Mouse (Mus musculus) thymus, adult 2 months (tissue): ENCODE measurements around the gene Cubn. TPM values are rescaled to one million over a fixed set of nuclear protein-coding genes. Genes with fewer than 3 reads are reported as not detected.

Source experiments
- DNase-seq: peaks from one replicate; pipeline ENCODE4 v3.0.0; 2021
- H3K27ac ChIP-seq: fragments of 200-500 bp; 2 replicates; pipeline ENCODE4 v1.5.1; 2012; ENCODE audit warnings: low read length, control low read depth; ENCODE audit not compliant: control insufficient read depth, insufficient read depth
- H3K27me3 ChIP-seq: fragments of 200-500 bp; 2 replicates; pipeline ENCODE4 v1.6.1; 2012; ENCODE audit warnings: mild to moderate bottlenecking, low read length, moderate library complexity, mixed read lengths; ENCODE audit not compliant: control insufficient read depth, insufficient read depth
- H3K36me3 ChIP-seq: fragments of 200-500 bp; 2 replicates; pipeline ENCODE4 v1.6.1; 2012; ENCODE audit warnings: mild to moderate bottlenecking, low read length, moderate library complexity; ENCODE audit not compliant: control insufficient read depth, insufficient read depth
- H3K4me1 ChIP-seq: fragments of 200-500 bp; replicated peaks from 2 replicates; pipeline ENCODE4 v1.6.1; 2012; ENCODE audit warnings: low read length; ENCODE audit not compliant: control insufficient read depth, insufficient read depth
- H3K4me3 ChIP-seq: fragments of 200-500 bp; 2 replicates; pipeline ENCODE4 v1.5.1; 2012; ENCODE audit warnings: mild to moderate bottlenecking, low read length, control low read depth, moderate library complexity; ENCODE audit not compliant: control insufficient read depth, insufficient read depth
- CTCF ChIP-seq: fragments of 200-500 bp; IDR thresholded peaks from 2 replicates; pipeline ENCODE4 v1.5.1; 2012; ENCODE audit warnings: mild to moderate bottlenecking, control low read depth, low read length, moderate library complexity, borderline replicate concordance; ENCODE audit not compliant: control insufficient read depth, poor library complexity, insufficient read depth; ENCODE audit errors: extremely low read depth
- POLR2A ChIP-seq: fragments of 200-500 bp; IDR thresholded peaks from 2 replicates; pipeline ENCODE4 v1.6.1; 2012; ENCODE audit warnings: mild to moderate bottlenecking, low read length, control low read depth, moderate library complexity; ENCODE audit not compliant: control insufficient read depth, poor library complexity, insufficient read depth; ENCODE audit errors: extremely low read depth
- WGBS: fragments of 180-500 bp; shearing (Covaris S2); methylation state at CpG from one replicate; pipeline ENCODE4 v1.1.7; 2018; 5-methylcytosine and 5-hydroxymethylcytosine counted together
- polyA plus RNA-seq: library from polyadenylated mRNA; depleted of rRNA; stranded (reverse); fragments of >200 nt; gene quantifications from 2 replicates; pipeline ENCODE4 v1.2.3, GENCODE M21; 2012

Gene Cubn
- polyA plus RNA-seq, 1 experiment = 0.05 TPM

DNA sequence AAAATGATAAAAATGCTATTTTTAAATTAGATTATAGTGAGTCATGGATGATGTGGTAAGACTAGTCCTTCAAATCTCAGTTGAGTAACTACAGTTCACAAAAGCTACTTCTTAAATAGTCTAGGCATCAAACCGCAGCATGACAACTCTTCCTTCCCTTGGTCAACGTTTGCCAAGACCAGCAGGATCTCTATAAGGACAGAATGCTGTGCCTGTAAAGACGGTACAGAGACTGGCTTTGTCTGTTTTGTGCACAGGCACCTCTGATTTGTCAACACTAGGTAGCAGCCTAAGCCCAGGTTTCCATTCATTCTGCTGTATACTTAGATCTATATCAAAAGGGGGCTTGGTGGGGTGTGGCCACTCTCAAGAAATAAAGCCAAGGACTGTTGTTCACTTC, 192.6 kb downstream of the Cubn start:
- DNase-seq = peak; percentile 16
- TF ChIP-seq POLR2A (no peak), CTCF (no peak)
- Histone ChIP-seq H3K36me3 (no peaks in the 10 kb centered on the region), H3K27ac (no peak overlapping the region), H3K4me3 (no peak overlapping the region), H3K4me1 (no peaks in the 10 kb centered on the region), H3K27me3 (no peaks in the 10 kb centered on the region)
- 32% methylated on average over 3 of the region's 3 CpGs for WGBS

DNA sequence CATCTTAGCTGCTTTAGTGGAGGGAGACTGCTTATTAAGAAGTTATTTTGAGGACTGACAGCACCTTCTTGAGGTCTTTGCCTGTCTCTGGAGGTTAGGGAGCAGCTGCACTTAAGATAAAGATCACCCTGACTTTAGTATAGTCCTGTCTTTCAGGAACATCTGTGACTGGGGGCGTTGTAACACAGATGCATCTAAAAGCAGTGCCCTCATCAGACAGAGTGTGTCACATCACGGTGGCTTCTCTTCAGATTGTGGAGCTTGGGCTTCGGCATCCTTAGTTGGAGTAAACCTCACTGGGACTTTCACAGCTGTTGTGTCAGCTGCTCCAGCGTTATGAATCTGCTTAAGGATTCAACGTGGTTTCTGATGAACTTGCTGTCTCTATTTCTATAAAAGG, 193.9 kb downstream of the Cubn start:
- TF ChIP-seq POLR2A (no peak), CTCF (no peak)
- DNase-seq = peak; percentile 19
- Histone ChIP-seq H3K4me1 (no peaks in the 10 kb centered on the region), H3K27ac (no peak overlapping the region), H3K36me3 (no peaks in the 10 kb centered on the region), H3K4me3 (no peak overlapping the region), H3K27me3 (no peaks in the 10 kb centered on the region)
- 7% methylated on average over 5 of the region's 5 CpGs for WGBS

DNA sequence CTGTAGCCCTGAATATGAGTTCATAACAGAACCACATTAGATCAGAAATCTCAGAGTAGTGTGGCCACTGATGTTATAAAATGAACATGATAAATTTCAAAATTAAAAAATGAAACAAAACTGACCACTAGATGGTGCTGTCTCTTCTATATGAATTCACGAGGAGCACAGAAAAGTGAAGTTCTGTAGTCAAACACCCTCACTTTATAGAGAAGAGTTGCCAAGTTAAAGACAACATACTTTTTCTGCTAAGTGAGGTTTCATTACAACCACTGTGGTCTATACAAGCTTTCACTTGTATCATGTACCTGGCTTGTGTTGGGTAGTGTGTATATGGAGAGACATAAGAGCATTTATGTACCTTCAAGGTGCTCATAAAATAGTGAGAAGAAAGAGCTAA, 201.0 kb downstream of the Cubn start:
- WGBS = 2% methylated on average over 1 of the region's 1 CpGs
- DNase-seq = no peak
- Histone ChIP-seq H3K4me3 (no peak overlapping the region), H3K36me3 (no peaks in the 10 kb centered on the region), H3K27ac (no peak overlapping the region), H3K27me3 (no peaks in the 10 kb centered on the region), H3K4me1 (no peaks in the 10 kb centered on the region)
- no peak for TF ChIP-seq POLR2A
- TF ChIP-seq CTCF = no peak

DNA sequence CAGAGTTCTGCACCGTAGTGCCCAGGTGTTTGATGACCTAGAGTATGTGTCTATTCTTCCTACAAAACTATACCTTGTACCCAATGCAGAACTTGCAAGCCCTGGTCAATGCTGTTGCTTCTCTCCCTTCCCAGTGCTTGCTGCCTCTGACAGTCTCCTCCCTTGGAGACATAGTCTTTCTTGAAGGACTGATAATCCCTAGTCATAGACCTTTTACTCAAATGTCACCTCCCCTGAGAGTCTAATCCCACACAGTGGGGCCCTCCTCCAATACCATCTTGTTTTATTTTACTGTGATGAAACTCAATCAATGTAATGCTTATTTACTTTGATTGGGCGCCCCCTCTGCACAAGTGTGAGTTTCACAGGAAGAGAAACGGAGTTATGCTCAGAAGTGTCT, 201.5 kb downstream of the Cubn start:
- no peak for TF ChIP-seq POLR2A
- TF ChIP-seq CTCF = no peak
- H3K4me1 ChIP-seq = no peaks in the 10 kb centered on the region
- no peak for DNase-seq
- no peak overlapping the region for H3K4me3 ChIP-seq
- H3K27me3 ChIP-seq = no peaks in the 10 kb centered on the region
- no peaks in the 10 kb centered on the region for H3K36me3 ChIP-seq
- no peak overlapping the region for H3K27ac ChIP-seq
- 86% methylated on average over 3 of the region's 3 CpGs for WGBS

DNA sequence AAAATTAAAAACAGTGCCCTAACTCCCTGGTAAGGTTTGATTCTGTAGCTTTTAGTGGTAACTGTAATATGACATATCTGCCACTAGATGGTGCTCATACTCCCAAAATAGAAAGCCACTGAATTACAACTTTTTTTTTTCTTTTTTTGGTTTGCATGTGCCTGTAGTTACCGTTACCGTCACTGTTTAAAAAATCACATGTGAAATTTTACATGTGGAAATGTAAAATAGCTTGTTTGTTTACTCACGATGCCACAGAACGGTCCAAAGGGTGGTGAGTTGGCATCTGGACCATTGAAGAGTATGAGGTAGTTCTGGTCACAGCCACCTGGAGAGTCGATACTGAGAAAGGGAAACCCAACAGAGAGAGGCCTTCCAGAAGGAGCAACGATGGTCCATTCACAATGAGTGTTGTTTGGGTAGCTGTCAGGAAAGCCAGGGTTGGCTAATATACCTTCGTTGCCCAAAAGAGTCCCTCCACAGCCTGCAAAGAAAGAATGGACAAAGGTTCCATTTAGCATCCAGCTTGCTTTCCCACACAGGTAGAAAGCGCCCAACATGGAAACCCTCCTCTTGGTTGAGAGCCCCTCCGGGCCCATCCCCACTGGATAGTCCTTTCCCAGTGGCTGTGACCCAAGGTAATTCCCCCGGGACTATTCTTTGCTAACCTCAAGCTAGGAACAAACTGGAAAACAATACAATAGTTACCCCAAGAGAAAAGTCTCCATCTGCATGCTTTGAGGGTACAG, 213.3 kb downstream of the Cubn start:
- TF ChIP-seq CTCF (no peak), POLR2A (no peak)
- Histone ChIP-seq H3K27me3 (no peaks in the 10 kb centered on the region), H3K36me3 (no peaks in the 10 kb centered on the region), H3K4me3 (no peak overlapping the region), H3K27ac (no peak overlapping the region), H3K4me1 (no peaks in the 10 kb centered on the region)
- WGBS = 71% methylated on average over 10 of the region's 10 CpGs
- DNase-seq = no peak

DNA sequence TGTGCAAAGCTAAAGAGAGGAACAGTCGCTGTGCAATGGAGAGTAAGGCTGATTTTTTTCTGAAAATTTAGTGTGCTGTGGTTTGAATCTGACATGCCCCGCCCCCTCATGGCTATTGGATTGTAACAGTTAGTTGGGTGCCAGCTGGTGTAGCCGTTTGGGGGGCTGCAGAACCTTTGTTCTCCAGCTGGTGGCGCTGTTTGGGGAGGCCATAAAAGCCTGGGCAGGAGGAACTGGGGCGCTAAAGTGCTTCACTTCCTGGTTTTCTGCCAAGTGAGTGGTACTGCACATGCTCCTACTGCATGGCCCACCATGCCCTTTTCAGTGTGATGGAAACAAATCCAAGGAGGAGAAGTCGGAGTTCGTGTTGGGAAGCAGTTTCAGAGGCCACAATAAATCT, 215.7 kb downstream of the Cubn start:
- TF ChIP-seq POLR2A (no peak), CTCF (no peak)
- H3K4me1 ChIP-seq = peaks cover 3% of the 10 kb centered on the region

DNA sequence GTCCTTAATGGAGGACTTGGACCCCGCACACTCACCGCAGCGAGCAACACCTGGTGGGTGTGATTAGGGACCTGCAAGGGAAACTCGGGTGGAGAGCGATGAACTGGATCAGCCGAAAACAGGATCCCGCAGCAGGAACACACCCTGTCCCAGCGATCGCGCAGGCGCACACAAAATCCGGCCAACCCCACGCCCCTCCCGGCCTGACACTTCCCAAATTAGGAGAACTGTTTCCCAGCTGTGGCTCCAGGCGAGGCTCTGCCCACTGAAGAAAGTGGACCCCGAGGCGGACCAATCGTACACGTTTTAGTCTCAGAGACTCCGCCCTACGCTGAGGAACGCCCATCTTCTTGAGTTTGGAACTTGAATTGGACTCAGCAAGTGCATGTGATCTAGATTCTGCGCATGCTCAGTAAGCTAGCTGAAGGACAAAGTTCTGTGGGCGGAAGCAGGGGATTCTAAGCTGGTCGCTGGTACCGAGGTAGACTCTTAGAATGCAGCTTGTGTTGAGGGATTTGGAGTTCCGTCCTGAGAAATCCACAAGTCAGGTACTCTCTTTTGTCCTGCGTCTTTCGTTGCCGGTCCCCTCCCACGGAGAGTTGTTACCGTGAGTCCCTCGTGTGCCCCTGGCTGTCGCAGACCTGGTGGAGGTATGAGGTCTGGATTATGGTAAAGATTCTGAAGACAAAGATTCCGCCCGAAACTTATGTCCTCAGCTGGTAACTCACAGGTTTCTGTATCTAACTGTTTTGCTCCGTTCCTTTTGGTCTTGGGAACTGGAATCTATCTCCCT, 220.3 kb downstream of the Cubn start, which contains the start of gene Rsu1:
Gene Rsu1, minus strand, starts transcription at position 251 of the 793 bp plus-strand sequence.
- DNase-seq = peak; percentile 92
- under 1% methylated on average over 37 of the region's 37 CpGs for WGBS

More for the DNA sequence above, 215.7 kb downstream of the Cubn start:
- 90% methylated on average over 7 of the region's 7 CpGs for WGBS
- Histone ChIP-seq H3K27me3 (no peaks in the 10 kb centered on the region), H3K27ac (no peak overlapping the region), H3K4me3 (no peak overlapping the region), H3K36me3 (no peaks in the 10 kb centered on the region)
- DNase-seq = no peak

More for the DNA sequence above, 220.3 kb downstream of the Cubn start, which contains the start of gene Rsu1:
- H3K27ac ChIP-seq = peak within 1 kb of the TSS; percentile 23; the same call in 1 of the 2 replicates
- no peaks in the 10 kb centered on the region for H3K27me3 ChIP-seq
- peak within 1 kb of the TSS; percentile 79 for H3K4me3 ChIP-seq
- TF ChIP-seq CTCF = 0 out of 2 replicates have a peak, but pooled peaks have one; percentile 19
- peak; percentile 44; the same call in 1 of the 2 replicates for TF ChIP-seq POLR2A
- H3K4me1 ChIP-seq = peaks cover 8% of the 10 kb centered on the region
- no peaks in the 10 kb centered on the region for H3K36me3 ChIP-seq
